Mouse (Mus musculus) G1E-ER4 (cell line): ENCODE results near the gene Syt7. TPM values are rescaled to one million over a fixed set of nuclear protein-coding genes. Genes with fewer than 3 reads are reported as not detected.

ENCODE experiments used
- GATA1 ChIP-seq: IDR thresholded peaks from one replicate; pipeline ENCODE4 v1.8.0; 2012; ENCODE audit warnings: low read length, inconsistent platforms
- polyA plus RNA-seq: library from polyadenylated mRNA; stranded (reverse); fragments of >175 nt; gene quantifications from 2 replicates; pipeline ENCODE4 v1.2.3, GENCODE M21; 2012

The Syt7 gene
- polyA plus RNA-seq, 1 experiment: not detected

DNA sequence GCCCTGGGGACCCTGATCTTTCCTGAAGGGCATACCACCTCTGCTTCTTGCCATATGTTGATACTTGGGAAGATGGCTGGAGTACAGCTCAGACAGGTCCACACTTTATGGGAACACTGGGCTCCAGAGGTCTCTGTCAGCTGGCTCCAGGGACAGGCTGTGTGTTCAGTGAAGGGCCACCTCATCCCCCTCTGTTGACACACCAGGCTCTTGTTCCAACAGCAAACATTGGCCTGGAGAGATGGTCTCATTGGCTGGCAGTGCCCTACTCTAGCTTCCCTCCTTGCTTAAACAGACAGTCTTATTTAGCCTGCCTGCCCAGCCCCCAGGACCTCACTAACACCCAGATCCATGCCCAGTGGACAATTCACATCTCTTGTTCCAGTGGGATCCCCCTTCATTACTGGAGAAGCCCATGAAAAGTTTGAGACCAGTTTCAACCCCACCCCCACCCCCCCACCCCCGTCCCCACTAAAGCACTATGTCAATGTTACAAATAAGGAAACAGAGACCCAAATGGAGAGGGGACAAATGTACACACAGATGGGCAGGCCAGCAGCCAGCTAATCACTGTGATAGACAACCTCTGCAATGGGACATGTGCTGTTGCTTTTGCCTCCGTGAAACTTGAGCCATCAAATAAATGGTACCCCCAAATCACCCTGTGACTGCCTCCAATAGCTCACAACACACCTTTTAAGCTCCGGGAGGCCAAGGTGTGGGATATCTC is 22.6 kb upstream of the Syt7 start:
- no peak for TF ChIP-seq GATA1

DNA sequence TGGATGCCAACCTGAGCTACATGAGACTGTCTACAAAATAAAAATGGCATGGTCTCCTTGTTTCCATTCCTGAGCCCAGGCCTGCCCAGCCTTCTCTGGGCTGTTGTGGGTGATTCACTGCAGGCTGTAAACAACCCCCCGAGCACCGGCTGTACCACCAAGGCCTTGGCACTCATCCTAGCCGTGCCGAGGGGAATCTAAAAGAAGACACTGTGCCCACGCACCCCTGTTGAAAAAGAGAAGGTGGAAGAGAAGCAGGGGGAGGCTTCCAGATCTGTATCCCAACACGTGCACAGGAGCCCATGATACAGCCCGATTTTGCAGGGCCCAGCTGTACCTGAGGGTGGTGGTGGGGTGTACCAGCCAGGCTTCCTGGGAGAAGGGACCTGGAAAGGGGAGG is 21.1 kb upstream of the Syt7 start:
- TF ChIP-seq GATA1: no peak

DNA sequence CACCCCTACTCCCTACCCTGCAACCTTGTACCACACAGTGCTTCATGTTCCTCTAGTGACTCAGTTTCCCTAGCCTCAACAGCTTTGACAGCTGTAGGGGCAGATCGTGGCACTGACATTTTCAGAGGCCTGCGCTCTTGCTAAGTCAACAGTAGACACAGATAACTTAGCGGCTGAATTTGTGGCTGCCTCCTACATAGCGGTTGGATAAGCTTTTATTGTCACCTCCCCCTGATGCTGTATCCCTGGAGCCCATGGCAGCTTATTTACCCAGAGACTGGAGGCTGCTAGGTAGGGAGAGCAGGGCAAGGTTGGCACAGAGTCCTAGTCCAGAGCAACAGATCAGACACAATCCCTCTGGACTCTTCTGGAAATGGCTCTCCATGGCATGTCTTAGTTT is 19.0 kb upstream of the Syt7 start:
- no peak for TF ChIP-seq GATA1

DNA sequence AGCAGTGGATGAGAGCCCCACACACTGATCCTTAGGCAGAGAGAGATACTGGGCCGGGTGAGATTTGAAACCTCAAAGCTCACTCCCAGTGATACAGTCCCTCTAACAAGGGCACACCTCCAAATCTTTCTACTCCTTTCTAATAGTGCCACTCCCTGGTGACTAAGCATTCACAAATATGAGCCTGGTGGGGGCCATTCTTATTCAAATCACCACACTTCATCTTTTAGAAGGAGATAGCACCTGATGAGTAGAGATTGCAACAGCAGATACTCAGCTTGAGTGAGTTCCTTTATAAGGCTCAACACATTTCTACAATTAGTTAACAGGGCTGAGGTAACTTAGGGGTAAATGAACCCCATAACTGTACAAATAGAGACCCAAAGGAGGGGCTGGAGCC is 15.7 kb upstream of the Syt7 start:
- TF ChIP-seq GATA1: no peak

DNA sequence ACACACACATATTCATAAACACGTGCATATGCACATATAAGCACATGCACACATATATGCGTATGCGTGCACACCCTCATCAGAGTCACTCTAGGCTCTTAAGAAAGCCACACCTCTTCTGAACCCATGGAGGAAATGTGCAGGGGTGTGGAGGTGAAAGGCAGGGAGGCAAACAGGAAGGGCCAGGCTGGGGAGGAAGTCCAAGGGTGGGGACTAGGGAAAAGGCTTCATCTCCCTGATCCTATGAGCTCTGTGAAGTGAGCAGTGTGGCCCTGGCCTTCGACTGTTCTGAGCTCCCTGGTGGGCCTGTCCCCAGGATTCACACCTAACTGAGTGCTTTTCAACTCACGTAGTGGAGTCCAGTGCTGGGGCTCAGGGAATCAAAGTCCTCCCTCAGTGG is 13.6 kb upstream of the Syt7 start:
- no peak for TF ChIP-seq GATA1

DNA sequence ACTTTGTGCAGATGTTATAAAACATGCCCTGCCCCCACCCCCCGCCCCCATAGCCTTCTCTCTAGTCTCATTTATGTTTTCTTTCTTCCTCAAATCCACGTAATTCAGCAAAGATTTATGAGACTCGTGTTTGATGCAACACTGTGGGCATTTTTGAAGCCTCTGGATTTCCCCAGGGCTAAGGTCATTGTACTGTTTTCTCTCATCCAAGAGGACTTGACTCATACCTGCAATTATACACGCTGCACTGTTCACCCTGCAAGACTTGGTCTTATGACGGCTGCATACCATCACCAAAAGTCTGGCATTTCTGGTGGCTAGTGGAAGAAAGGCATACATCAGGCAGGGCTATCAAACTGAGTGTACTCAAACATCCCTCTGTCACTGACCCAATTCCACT is 8.9 kb upstream of the Syt7 start:
- no peak for TF ChIP-seq GATA1

DNA sequence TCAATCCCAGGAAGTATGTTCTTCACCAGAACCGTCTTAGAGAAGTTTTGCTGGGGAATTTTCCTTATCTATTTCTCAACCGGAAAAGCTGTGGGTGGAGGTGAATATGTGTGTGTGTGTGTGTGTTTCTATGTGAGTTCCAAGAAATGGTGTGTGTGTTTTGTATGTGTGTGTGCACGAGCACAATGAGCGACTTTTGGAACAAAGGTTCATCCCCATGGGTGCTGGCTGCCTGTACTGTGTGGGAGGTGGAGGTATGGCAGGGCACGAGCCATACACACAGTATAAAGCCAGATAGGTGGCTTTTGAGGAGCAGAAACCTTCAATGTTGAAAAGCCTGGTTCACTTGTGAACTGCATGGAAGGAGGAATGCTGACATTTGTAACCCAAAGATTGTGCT is 1.2 kb upstream of the Syt7 start:
- TF ChIP-seq GATA1: no peak

DNA sequence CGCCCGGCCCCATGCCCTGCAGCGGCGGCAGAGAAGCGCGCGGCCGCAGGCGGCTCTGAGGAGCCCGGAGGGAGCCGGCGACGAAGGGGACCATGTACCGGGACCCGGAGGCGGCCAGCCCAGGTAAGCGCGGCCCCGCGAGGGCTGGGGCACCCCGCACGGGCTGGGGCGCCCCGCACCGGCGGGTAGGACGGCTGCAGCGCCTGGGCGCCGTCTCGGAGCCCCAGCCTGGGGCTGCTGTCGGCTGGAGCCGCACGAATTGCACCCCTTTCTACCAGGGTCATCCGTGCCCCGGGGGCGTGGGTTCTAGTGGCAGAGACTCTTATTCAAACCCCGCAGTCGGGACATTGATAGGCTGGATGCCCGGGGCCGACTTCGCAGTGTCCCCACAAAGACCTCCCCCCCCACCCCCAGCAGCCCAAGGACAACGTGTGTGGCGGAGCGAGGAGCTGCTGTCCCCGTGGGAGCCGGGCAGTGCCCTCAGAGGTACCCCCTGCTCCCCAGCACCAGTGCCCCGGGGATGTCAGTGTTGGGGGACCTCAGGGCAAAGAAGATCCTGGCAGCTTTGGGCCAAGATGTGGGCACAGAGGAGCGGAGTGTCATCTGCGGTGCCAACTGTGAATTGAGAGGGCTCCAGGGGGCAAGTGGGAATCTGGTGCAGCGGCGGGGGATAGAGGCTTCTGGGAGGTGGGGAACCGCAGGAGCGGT is 655 bp downstream of the Syt7 start:
- no peak for TF ChIP-seq GATA1

DNA sequence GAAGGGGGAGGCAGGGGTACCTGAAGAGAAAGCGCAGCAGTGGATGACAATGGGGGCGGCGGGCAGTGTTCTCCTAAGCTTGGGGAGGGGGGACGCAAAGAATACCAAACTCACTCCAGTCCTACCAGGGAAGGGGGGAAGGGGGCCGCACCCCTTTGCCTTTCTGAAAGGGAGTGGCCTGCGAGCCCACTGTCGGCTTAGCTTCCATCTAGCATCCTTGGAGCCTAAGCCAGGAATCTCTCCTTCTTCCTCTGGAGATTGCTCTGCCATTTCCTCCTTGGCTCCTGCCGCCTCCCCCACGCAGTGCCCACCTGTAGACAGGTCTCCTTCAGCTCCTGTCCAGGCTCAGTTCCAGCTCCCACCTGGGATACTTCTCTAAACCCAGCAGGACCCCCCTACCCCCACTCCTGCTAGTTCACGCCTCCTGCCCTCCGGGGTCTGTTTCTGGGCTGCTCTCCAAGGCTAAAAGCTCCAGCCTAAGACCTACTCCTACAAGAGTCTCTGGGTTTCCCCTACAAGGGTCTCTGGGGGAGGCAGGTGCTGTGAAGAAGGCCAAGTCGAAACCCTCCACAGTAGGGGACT is 1.3 kb downstream of the Syt7 start:
- TF ChIP-seq GATA1: no peak

DNA sequence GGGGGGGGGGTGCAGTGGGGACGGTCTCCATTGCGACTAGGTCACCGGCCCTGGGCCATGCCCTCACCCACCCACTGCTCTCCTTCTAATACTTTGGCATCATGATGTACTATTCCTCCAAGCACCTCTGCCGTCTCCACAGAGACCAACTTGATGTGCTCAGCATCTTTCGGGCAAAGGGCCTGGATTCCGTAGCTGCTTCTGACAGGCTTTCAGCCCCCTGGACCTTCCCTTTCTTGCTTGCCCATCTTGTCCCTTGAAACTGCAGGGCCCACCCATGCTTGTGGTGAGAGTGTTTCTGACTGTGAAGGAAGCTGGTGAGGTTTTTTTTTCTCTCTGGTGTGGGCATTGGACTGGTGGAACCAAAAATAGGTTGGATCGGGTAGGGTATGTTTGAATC is 2.1 kb downstream of the Syt7 start:
- no peak for TF ChIP-seq GATA1

DNA sequence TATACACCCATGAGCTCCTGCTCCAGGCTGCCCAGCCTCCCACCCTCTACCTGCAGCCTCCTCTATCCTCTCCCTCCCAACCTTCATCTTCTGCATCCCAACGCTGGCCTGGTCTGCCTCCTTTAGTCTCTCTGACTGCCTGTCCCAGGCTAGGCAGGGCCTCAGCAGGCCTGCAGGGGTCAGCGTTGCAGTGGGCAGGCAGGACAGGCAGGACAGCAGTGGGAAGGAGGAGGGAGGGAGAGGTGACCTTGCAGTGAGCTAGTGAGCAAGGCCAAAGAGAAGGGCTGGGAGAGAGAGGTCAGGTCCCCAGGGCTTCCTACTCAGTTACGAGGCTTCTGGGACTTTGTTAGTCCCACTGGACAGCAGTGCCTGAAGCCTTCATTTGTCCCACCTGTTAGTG is 3.1 kb downstream of the Syt7 start:
- no peak for TF ChIP-seq GATA1

DNA sequence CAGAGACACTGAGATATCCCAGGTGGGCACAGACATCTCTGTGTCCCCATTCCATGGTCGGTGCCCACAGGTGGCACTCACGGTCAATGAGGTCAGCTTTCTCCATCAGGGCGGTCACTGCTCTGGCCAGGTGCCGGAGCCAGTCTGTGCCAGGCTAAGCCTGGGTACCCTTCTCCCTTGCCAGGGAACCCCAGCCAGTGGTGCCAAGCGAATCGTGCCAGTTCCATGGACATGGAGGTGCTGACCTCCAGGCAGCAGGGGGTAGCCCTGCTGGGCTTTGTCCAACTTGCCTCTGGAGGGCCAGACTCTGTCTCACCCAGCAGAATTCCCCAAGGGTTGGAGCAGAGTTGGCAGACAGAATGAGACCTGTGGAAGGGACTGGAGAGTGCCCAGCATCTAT is 4.6 kb downstream of the Syt7 start:
- no peak for TF ChIP-seq GATA1

DNA sequence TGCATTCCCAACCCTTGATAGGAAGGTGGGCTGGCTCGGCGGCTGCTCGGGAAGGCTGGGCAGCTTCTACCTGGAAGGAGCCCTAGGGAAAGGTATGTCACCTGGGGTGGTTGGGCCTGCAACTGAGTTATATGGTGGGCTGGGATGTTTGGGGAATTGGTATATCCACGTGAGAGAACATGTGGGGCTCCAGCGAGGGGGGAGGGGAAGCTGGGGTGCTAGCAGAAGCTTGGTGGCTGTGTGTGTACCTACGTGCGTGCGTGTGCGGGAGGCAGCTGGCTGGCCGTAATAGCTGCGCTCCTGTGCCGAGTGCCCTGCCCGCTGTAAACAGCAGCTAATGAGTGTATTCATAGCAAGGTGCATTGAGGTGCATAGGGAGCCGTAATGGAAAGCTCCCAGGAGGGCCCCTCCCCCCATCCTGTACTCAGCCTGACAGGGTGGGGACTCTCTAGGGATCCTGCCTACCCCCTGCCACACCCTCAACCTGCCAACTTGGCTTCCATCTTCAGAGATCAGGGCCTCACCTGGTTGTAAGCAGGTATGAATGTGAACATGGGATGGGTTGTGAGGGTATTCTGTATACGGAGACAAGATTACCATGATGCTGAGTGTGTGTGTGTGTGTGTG is 5.1 kb downstream of the Syt7 start:
- no peak for TF ChIP-seq GATA1

DNA sequence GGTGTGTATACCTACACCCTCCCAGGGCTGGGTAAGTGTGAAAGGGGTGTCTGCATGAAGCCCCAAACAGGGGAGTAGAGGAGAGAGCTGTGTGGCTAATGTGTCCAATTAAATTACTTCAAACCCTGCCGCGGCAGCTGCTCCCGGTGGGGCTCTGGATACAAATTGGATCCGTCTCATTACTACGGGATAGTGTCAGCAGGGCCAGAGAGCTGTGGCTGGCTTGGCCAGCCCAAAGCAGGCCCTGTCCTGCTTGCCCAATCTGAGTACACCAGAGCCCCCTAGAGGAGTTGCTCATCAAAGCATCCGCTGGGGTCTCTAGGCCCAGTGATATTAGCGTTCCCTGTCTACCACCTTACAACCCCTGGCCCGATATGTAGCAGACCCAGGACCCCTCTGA is 6.3 kb downstream of the Syt7 start:
- TF ChIP-seq GATA1: no peak

DNA sequence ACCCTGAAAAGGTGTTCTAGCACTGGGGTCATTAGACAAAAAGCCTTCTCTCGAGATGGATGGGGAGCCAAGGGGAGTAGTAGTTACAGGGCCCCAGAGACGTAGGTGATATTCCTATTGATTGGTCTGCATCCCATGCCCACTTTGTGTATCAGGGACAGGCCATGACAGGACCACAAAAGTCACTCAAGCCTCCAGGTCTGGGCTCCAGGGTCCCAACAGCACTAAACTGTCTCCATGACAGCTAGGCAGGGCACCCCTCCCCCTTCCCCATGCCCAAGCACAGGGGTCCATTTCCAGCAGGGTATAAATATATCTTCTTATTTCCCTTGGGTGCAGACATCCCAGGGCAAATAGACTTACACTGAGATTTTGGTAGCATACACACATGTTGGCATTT is 8.1 kb downstream of the Syt7 start:
- no peak for TF ChIP-seq GATA1

DNA sequence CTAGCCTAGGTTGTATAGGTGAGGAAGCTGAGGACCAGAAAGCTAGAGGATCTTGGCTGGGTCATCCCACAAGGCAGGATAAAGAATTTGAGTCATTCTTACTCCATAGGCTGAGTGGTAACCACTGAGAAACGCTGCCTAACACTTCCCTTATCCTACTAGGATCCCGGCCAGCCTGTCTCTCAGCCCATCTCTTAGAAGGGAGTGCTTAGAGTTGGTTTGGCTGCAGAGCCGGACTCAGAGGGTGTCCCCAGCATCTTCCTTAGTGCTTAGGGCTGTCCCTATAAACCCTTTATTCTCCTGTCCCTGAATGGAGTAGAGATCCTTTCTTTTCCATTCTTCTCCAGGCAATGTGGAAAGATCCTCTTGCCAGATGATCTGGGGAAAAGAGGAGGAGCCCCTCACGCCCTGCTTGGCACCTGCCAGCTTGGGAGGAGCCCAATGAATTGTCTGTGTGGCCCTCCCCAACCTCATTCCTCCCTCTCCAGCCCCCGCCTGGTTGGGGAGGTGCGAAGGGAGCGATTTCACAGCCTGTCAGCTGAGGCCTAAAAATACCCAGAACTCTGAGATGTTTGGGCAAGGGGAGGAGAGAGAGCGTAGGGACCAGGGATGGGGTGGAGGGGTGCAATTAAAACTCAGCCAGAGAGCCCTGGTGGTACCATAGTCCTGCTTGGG is 8.7 kb downstream of the Syt7 start:
- TF ChIP-seq GATA1: no peak
